Mouse (Mus musculus) neural tube, embryonic 14.5 days (tissue): ENCODE measurements around the gene Fosl1. TPM values are rescaled to one million over a fixed set of nuclear protein-coding genes. Genes with fewer than 3 reads are reported as not detected.

Source experiments
- ATAC-seq: fragments of 200-750 bp; cut with Nextera tagmentation; 2 replicates; pipeline ENCODE4 v1.8.0; 2017; ENCODE audit warnings: low read depth, mild to moderate bottlenecking, moderate TSS enrichment, moderate library complexity
- H3K27ac ChIP-seq: fragments of 300-500 bp; sonication (generic); 2 replicates; pipeline ENCODE4 v1.5.1; 2014; ENCODE audit warnings: low read depth, mild to moderate bottlenecking, control low read depth, low read length, moderate library complexity, mixed read lengths
- H3K27me3 ChIP-seq: fragments of 300-500 bp; sonication (generic); 2 replicates; pipeline ENCODE4 v1.6.1; 2014; ENCODE audit warnings: low read length; ENCODE audit not compliant: control insufficient read depth, insufficient read depth
- H3K36me3 ChIP-seq: fragments of 300-500 bp; sonication (generic); 2 replicates; pipeline ENCODE4 v1.6.1; 2014; ENCODE audit warnings: low read length, mixed read lengths; ENCODE audit not compliant: control insufficient read depth, insufficient read depth
- H3K4me1 ChIP-seq: fragments of 300-500 bp; sonication (generic); 2 replicates; pipeline ENCODE4 v1.6.1; 2014; ENCODE audit warnings: low read length; ENCODE audit not compliant: control insufficient read depth, insufficient read depth
- H3K4me2 ChIP-seq: fragments of 300-500 bp; sonication (generic); 2 replicates; pipeline ENCODE4 v1.6.1; 2014; ENCODE audit warnings: mild to moderate bottlenecking, low read depth, low read length, control low read depth
- H3K4me3 ChIP-seq: fragments of 300-500 bp; sonication (generic); 2 replicates; pipeline ENCODE4 v1.5.1; 2014; ENCODE audit warnings: low read depth, low read length, control low read depth, mixed read lengths
- H3K9ac ChIP-seq: fragments of 300-500 bp; sonication (generic); replicated peaks from 2 replicates; pipeline ENCODE4 v1.6.1; 2014; ENCODE audit warnings: low read depth, mild to moderate bottlenecking, control low read depth, low read length, mixed read lengths
- H3K9me3 ChIP-seq: fragments of 300-500 bp; sonication (generic); 2 replicates; pipeline ENCODE4 v1.6.1; 2016; ENCODE audit warnings: low read length; ENCODE audit not compliant: control insufficient read depth
- WGBS: fragments of 180-500 bp; shearing (Covaris S2); extraction: QIAGEN DNeasy Blood & Tissue Kit; methylation state at CpG from one replicate; pipeline ENCODE4 v1.1.7; 2014; 5-methylcytosine and 5-hydroxymethylcytosine counted together
- polyA plus RNA-seq: library from polyadenylated mRNA; unstranded; fragments of >200 nt; fragmentation: Nextera tagmentation; extraction: Ambion mirVana; gene quantifications from 2 replicates; pipeline ENCODE4 v1.2.1, GENCODE M21; 2014

Gene Fosl1
- polyA plus RNA-seq, 1 experiment from 2014 or later = not detected

GRCm38 (mm10) chr19:5410641-5411040 is 36.7 kb upstream of the Fosl1 start:
- H3K4me2 ChIP-seq = no peak overlapping the region
- H3K4me1 ChIP-seq = peaks cover 11% of the 10 kb centered on the region
- WGBS = 95% methylated on average over 5 of the region's 5 CpGs
- H3K27me3 ChIP-seq = no peaks in the 10 kb centered on the region
- H3K36me3 ChIP-seq = no peaks in the 10 kb centered on the region
- no peak for ATAC-seq
- H3K27ac ChIP-seq = no peak overlapping the region
- H3K9me3 ChIP-seq = no peaks in the 10 kb centered on the region
- no peak overlapping the region for H3K4me3 ChIP-seq
- H3K9ac ChIP-seq = no peak overlapping the region

DNA sequence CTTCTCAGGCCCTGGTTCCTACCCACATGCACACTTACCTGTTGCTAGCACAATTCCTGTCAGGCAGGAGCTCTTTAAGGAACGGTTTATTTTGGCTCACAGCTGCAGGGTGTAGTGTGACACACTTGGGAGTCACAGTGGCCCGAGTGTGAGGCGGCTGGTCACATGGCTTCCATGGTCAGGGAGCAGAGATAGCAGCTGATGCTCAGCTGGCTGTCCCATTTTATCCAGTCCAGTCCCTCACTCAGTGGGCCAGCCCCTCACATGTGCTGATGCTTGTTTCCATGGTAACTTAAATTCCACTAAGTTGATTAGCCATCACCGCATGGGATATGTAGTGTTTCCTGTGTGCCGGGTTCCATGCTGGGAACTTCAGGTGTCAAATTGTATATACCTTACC is 35.4 kb upstream of the Fosl1 start:
- no peak overlapping the region for H3K4me2 ChIP-seq
- H3K27me3 ChIP-seq = no peaks in the 10 kb centered on the region
- no peak for ATAC-seq
- no peak overlapping the region for H3K27ac ChIP-seq
- H3K4me3 ChIP-seq = no peak overlapping the region
- 69% methylated on average over 5 of the region's 5 CpGs for WGBS
- peaks cover 9% of the 10 kb centered on the region for H3K4me1 ChIP-seq
- no peak overlapping the region for H3K9ac ChIP-seq
- no peaks in the 10 kb centered on the region for H3K9me3 ChIP-seq
- H3K36me3 ChIP-seq = no peaks in the 10 kb centered on the region

GRCm38 (mm10) chr19:5413840-5414239 is 33.5 kb upstream of the Fosl1 start:
- H3K9me3 ChIP-seq = no peaks in the 10 kb centered on the region
- 79% methylated on average over 4 of the region's 4 CpGs for WGBS
- H3K9ac ChIP-seq = no peak overlapping the region
- no peak overlapping the region for H3K4me2 ChIP-seq
- no peak overlapping the region for H3K27ac ChIP-seq
- H3K36me3 ChIP-seq = no peaks in the 10 kb centered on the region
- ATAC-seq = no peak
- no peaks in the 10 kb centered on the region for H3K4me1 ChIP-seq
- no peak overlapping the region for H3K4me3 ChIP-seq
- no peaks in the 10 kb centered on the region for H3K27me3 ChIP-seq

- no peak for ATAC-seq
- Histone ChIP-seq H3K27me3 (no peaks in the 10 kb centered on the region), H3K9ac (no peak overlapping the region), H3K4me2 (no peak overlapping the region), H3K27ac (no peak overlapping the region), H3K4me1 (no peaks in the 10 kb centered on the region), H3K4me3 (no peak overlapping the region), H3K9me3 (no peaks in the 10 kb centered on the region), H3K36me3 (no peaks in the 10 kb centered on the region)
- 78% methylated on average over 2 of the region's 2 CpGs for WGBS
Observed at GRCm38 (mm10) chr19:5414534-5414957, 32.8 kb upstream of the Fosl1 start.

DNA sequence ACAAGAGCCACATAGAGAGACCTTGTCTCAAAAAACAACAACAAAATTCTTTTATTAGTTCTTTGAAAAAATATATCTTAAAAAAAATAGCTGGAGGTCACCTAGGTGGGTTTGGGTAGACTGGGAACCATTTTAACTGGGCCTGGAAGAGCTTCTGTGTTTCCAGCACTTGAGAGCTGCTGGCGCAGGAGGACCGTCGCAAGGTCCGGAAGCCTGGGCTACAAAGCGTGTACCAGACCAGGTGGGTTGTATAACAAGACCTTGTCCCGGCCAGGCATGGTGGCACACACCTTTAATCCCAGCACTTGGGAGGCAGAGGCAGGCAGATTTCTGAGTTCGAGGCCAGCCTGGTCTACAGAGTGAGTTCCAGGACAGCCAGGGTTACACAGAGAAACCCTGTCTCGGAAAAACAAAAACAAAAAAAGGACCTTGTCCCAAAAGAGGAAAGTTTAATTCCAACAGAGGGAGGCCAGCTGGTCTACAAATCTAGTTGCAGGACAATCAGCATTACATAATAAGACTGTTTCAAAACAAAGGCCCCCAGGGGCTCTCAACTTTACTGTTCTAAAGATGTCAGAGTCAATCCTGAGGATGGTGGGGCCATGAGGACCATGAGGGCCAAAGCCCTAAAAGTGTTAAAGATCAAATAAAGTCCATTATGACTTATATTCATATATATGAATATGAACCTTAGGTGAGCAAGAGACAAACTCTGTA is 28.4 kb upstream of the Fosl1 start:
- no peak overlapping the region for H3K4me2 ChIP-seq
- no peaks in the 10 kb centered on the region for H3K9me3 ChIP-seq
- H3K27me3 ChIP-seq = no peaks in the 10 kb centered on the region
- H3K27ac ChIP-seq = no peak overlapping the region
- H3K4me3 ChIP-seq = no peak overlapping the region
- H3K4me1 ChIP-seq = peaks cover 11% of the 10 kb centered on the region
- WGBS = 96% methylated on average over 8 of the region's 8 CpGs
- no peak for ATAC-seq
- H3K36me3 ChIP-seq = peaks cover 9% of the 10 kb centered on the region; the same call in 1 of the 2 replicates
- H3K9ac ChIP-seq = no peak overlapping the region

DNA sequence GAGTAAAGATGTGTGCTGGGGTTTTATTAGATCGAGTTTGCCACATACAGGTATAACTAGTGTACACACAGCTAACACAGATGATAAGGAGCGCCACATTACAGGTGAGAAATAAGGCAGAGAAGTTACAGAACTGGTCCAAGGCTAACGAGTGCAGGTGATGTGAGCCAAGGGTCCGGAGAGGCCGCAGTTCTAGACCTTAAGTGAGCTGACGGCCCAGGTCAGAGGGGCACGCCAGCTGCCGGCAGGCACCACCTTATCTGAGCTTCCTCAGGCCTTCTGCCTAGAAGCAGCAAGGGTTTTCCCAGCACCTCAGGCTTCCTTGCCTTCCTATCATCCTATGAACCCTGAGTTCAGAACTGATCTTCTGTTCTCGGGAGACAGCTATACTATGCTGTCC is 27.7 kb upstream of the Fosl1 start:
- 95% methylated on average over 9 of the region's 9 CpGs for WGBS
- H3K27me3 ChIP-seq = no peaks in the 10 kb centered on the region

GRCm38 (mm10) chr19:5420579-5420978 is 26.8 kb upstream of the Fosl1 start:
- H3K27me3 ChIP-seq = no peaks in the 10 kb centered on the region
- no peak overlapping the region for H3K9ac ChIP-seq
- no peaks in the 10 kb centered on the region for H3K9me3 ChIP-seq
- H3K36me3 ChIP-seq = peaks cover 9% of the 10 kb centered on the region; the same call in 1 of the 2 replicates
- H3K4me2 ChIP-seq = no peak overlapping the region
- no peak for ATAC-seq
- WGBS = 95% methylated on average over 6 of the region's 6 CpGs
- H3K4me1 ChIP-seq = peaks cover 11% of the 10 kb centered on the region
- no peak overlapping the region for H3K4me3 ChIP-seq
- no peak overlapping the region for H3K27ac ChIP-seq

More for the DNA sequence above, 27.7 kb upstream of the Fosl1 start:
- Histone ChIP-seq H3K36me3 (peaks cover 9% of the 10 kb centered on the region; the same call in 1 of the 2 replicates), H3K9me3 (no peaks in the 10 kb centered on the region), H3K4me2 (no peak overlapping the region), H3K4me3 (no peak overlapping the region), H3K4me1 (peaks cover 11% of the 10 kb centered on the region), H3K27ac (no peak overlapping the region), H3K9ac (no peak overlapping the region)
- ATAC-seq = no peak

DNA sequence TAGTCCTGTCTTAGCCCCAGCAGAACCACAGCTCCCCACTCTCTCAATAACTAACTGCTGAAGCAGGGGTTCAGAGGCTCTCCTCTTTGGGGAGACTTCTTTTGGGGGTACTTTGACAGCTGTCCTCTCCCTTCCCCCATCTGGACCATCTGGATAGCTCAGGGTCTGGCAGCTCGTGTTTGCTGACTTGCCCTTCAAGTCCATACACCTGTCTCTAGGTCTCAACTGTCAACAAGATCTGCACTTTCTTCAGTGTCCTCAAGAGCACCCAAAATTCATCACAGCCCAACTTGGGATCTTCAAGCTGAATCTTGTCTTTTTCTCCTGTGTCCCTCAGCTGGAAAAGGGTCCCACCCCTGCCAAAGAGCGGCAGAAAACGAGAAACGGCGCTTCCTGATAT is 25.6 kb upstream of the Fosl1 start:
- 93% methylated on average over 5 of the region's 5 CpGs for WGBS
- H3K9ac ChIP-seq = no peak overlapping the region
- ATAC-seq = no peak
- no peaks in the 10 kb centered on the region for H3K27me3 ChIP-seq
- H3K4me1 ChIP-seq = peaks cover 23% of the 10 kb centered on the region
- H3K4me3 ChIP-seq = no peak overlapping the region
- H3K9me3 ChIP-seq = no peaks in the 10 kb centered on the region
- peaks cover 12% of the 10 kb centered on the region; the same call in 1 of the 2 replicates for H3K36me3 ChIP-seq
- no peak overlapping the region for H3K4me2 ChIP-seq
- no peak overlapping the region for H3K27ac ChIP-seq

GRCm38 (mm10) chr19:5422267-5422666 is 25.1 kb upstream of the Fosl1 start:
- no peaks in the 10 kb centered on the region for H3K27me3 ChIP-seq
- H3K4me1 ChIP-seq = peaks cover 24% of the 10 kb centered on the region
- WGBS = 88% methylated on average over 10 of the region's 10 CpGs
- H3K9me3 ChIP-seq = no peaks in the 10 kb centered on the region
- no peak overlapping the region for H3K27ac ChIP-seq
- H3K4me3 ChIP-seq = no peak overlapping the region
- ATAC-seq = no peak
- H3K36me3 ChIP-seq = peaks cover 12% of the 10 kb centered on the region; the same call in 1 of the 2 replicates
- no peak overlapping the region for H3K9ac ChIP-seq
- H3K4me2 ChIP-seq = no peak overlapping the region
